Mouse (Mus musculus) spleen, adult 2 months (tissue): ENCODE data around the gene Bmpr1a.

Source experiments
- CTCF ChIP-seq: fragments of 200-500 bp; IDR thresholded peaks from 2 replicates; pipeline ENCODE4 v1.5.1; 2011; ENCODE audit warnings: mild to moderate bottlenecking, inconsistent platforms; ENCODE audit not compliant: insufficient read depth, insufficient read length, insufficient replicate concordance; ENCODE audit errors: extremely low read depth
- POLR2A ChIP-seq: fragments of 200-500 bp; IDR thresholded peaks from 2 replicates; pipeline ENCODE4 v1.6.1; 2011; ENCODE audit warnings: low read depth, low read length, inconsistent platforms

- TF ChIP-seq POLR2A (no peak), CTCF (no peak)
Observed at GRCm38 (mm10) chr14:34514120-34514519, 11.0 kb upstream of the Bmpr1a start.
